7 mouse cellular contexts compared by ENCODE assay signal in genomic region chr8:13594884-13595323, GRCm38 (mm10). TPM values are rescaled to one million over a fixed set of nuclear protein-coding genes. Genes with fewer than 3 reads are reported as not detected.
DNase-seq lines count a peak whose midpoint lies in the region; ATAC-seq lines count a peak whose summit lies in the region.

No protein-coding gene starts in this region.

- H3K4me1 ChIP-seq in intestine, embryonic 16.5 days (ENCODE audit: control insufficient read depth, insufficient read depth, low read length): peaks cover 3% of the 10 kb centered on the region; the same call in 1 of the 2 replicates

- peak; percentile 49 for ATAC-seq in intestine, embryonic 16.5 days
- peak; percentile 94 for ATAC-seq in megakaryocyte progenitor cell, adult 5-6 weeks (replicated peaks; ENCODE audit: poor library complexity)

- DNase-seq in 3T3-L1 (ENCODE audit: low read depth, low spot score) (peak; percentile 82), A20 (ENCODE audit: low read depth, low spot score) (peak; percentile 94)
- peak; percentile 78 for DNase-seq in cerebellum, adult 11 months
- DNase-seq in thymus, postnatal 36 days: peak; percentile 59 to 64
- no peak for DNase-seq in frontal cortex, postnatal 14 days (ENCODE audit: low spot score in 2 of 2)

- H3K27ac ChIP-seq in intestine, embryonic 16.5 days (ENCODE audit: low read length): no peak overlapping the region

- no peaks in the 10 kb centered on the region for H3K9me3 ChIP-seq in intestine, embryonic 16.5 days (ENCODE audit: control insufficient read depth, low read length)

- WGBS in intestine, embryonic 16.5 days: 56% methylated on average over 11 of the region's 11 CpGs

- H3K9ac ChIP-seq in intestine, embryonic 16.5 days (ENCODE audit: low read depth, low read length): no peak overlapping the region

- H3K4me2 ChIP-seq in intestine, embryonic 16.5 days (ENCODE audit: low read depth, low read length): no peak overlapping the region

- H3K27me3 ChIP-seq in intestine, embryonic 16.5 days (replicated peaks; ENCODE audit: control insufficient read depth, insufficient read depth, low read length): no peaks in the 10 kb centered on the region

- peaks cover 10% of the 10 kb centered on the region; the same call in 1 of the 2 replicates for H3K36me3 ChIP-seq in intestine, embryonic 16.5 days (ENCODE audit: control insufficient read depth, insufficient read depth, low read length)

- no peak overlapping the region for H3K4me3 ChIP-seq in intestine, embryonic 16.5 days (ENCODE audit: low read length)

RNA-seq across cellular contexts. Expression of gene 1700029H14Rik, which starts 32.6 kb away (rescaled TPM):
- not detected in 2 replicates for polyA plus RNA-seq in intestine, embryonic 16.5 days (2015; fragmentation: Nextera tagmentation; extraction: Ambion mirVana)
- 0.17 TPM in 1 of 2 replicates, not detected in the other for total RNA-seq in megakaryocyte progenitor cell, adult 5-6 weeks (2015)
- not detected in 2 replicates for total RNA-seq in megakaryocyte progenitor cell, adult 5-6 weeks (2017)

Comparison
In these comparisons a context has a peak if more than half of its experiments do, and no peak if none do; other contexts are left out.
1. DNase-seq: peak in 3T3-L1 (single experiment), A20 (single experiment), cerebellum, adult 11 months (single experiment) and thymus, postnatal 36 days (2 of 2); none in frontal cortex, postnatal 14 days (0 of 2).